Mouse (Mus musculus): ENCODE results near the gene Zbtb24.

GRCm38 (mm10) chr10:41486506-41487170 is 36.5 kb downstream of the Zbtb24 start:
- TF ChIP-seq CTCF (IDR thresholded peaks at IDR 0.05; ENCODE audit: low read depth) = no peak
- no peak for TF ChIP-seq EP300 (IDR thresholded peaks at IDR 0.05; ENCODE audit: low read depth)

Measured in heart, postnatal 0 days (tissue).